Mouse (Mus musculus) gastrocnemius, adult 2 months (tissue): Measurements from ENCODE around the gene Tekt3. TPM values are rescaled to one million over a fixed set of nuclear protein-coding genes. Genes with fewer than 3 reads are reported as not detected.
A peak's percentile ranks its signal among the peaks of the same experiment; 100 is the strongest.

Experiments used
- DNase-seq: peaks from one replicate; pipeline ENCODE4 v3.0.0; 2022
- H3K27ac ChIP-seq: fragments of 200-600 bp; 2 replicates; pipeline ENCODE4 v1.8.1; 2022; ENCODE audit warnings: mild to moderate bottlenecking
- H3K4me3 ChIP-seq: fragments of 200-600 bp; 2 replicates; pipeline ENCODE4 v1.8.1; 2022; ENCODE audit warnings: mild to moderate bottlenecking, moderate library complexity
- CTCF ChIP-seq: fragments of 200-600 bp; IDR thresholded peaks from 2 replicates; pipeline ENCODE4 v1.8.1; 2022; ENCODE audit warnings: antibody characterized with exemption, mild to moderate bottlenecking, moderate library complexity
- intact Hi-C: fragments of 180-260 bp; cut with DNase I; formaldehyde crosslinking; loops from one replicate; pipeline ENCODE4 v1.15.1; 2025
- long read RNA-seq, 2 experiments: library from polyadenylated mRNA; stranded (forward); transcript quantifications; one replicate each; pipeline ENCODE4 v2.0.0; 2021
- total RNA-seq, 2 experiments: library from RNA; stranded (reverse); gene quantifications; 2 replicates each; pipeline ENCODE4 v1.2.3; 2021

The Tekt3 gene
- total RNA-seq, result not detected
- long read RNA-seq, experiment 1, result 0 reads
- long read RNA-seq, experiment 2, result 0 reads

DNA sequence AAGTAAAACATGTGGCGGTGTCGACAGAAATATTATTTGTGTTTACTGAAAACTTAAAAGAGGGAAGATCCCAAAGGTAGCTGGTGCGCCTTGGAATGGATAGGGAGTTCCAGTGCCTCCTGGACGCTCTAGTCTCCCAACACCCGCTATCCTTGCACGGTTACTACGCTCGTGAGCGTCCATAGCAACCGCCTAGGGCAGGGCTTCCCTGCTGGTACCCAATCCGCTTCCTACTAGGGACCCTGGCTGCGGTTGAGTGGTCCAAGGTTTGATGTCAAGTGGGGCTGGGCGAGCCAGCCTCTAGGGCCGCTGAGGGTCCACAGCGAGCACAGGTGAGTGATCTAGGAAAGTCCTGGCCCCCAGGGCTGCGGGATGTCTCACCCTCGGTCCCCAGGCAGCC lies at the start of gene Tekt3:
Tekt3 (plus strand) TSS at position 209 of the 400 bp plus-strand sequence.
- Histone ChIP-seq H3K27ac (no peak within 1 kb of the TSS), H3K4me3 (no peak within 1 kb of the TSS)
- intact Hi-C loops, result no loop called here
- DNase-seq, result no peak
- no peak for TF ChIP-seq CTCF

DNA sequence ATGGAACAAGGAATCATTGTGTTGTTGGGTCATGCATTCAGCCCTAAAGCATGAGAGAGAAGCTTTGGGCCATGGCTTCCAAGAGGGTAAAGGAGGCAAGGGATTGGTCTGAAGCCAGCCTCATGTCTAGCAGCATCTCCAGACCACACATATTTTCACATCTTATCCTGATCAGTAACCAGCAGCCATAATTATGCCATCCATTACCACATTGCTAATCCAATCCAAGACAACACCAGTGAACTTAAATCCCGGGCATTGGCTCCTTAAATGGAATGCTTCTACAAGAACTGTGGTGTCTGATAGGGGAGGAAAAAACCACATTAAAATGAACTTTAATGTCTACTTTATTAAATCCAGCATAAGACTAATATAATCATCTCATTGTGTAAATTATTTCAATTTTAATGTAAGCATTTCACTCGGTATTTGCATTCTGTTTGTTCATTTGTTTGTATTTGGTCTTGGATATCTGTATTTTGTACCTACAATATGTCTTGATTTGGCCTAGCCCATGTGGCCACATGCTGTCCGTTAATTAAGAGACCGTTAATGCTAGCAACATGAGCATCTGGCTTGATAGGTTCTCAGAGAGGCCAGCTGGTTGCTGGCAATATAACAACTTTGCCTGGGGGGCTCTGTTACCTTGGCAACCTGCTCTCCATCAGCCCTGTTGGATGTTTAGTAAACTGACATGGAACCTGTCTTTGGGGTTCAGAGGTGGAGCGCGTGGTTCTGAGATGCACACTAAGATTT lies 43.9 kb upstream of the Tekt3 start:
- H3K27ac ChIP-seq, result no peak overlapping the region
- no peak for TF ChIP-seq CTCF
- no peak for DNase-seq
- H3K4me3 ChIP-seq, result no peak overlapping the region
- intact Hi-C loops, result no loop called here

DNA sequence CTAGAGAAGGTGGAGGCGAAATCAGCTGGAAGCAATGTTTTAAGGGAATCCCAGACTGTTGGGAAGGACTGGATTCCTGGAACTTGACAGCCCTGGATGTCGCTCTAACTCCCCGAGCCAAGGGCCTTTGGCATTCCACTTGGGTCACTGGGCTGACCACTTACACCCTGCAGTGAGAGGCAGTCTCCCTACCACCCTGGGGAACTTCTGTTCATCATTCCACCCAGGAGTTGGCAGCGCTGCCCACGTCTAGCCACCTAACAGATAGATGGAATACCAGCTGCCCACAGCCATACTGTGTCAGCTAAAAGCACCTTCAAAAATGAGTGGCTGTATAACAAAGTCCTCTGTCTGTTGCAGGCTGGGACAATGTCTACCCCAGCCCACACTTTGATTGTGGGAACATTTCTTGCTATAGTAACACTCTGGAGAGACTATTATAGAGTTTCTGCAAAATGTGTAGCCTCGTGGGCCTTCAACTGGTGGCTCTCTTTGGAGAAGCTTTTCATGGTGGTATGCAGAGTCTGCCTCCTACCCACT lies 43.3 kb upstream of the Tekt3 start:
- peak; percentile 44 for DNase-seq
- no peak overlapping the region for H3K4me3 ChIP-seq
- intact Hi-C loops, result no loop called here
- TF ChIP-seq CTCF, result no peak
- H3K27ac ChIP-seq, result no peak overlapping the region

DNA sequence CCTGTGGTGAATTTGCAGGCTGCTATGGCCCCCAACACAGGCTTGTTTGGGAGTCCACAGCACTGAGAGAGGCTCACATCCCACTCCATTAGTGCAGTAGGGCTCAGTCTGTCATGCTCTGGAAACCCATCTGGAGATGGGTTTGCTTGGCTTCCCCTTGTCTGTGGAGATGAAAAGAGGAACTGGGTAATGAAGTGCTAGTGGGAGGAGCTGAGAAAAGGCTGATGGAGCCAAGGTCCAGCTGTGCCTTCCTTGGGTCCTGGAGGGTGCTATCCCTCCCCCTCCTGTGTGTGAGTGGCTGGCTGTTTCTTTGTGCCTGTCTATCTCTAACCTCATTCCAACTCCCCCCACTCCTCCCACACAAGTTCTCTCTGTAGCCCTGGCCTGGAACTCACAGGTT lies 40.8 kb upstream of the Tekt3 start:
- no peak for DNase-seq
- Histone ChIP-seq H3K27ac (peak overlapping the region; percentile 56), H3K4me3 (no peak overlapping the region)
- no peak for TF ChIP-seq CTCF
- intact Hi-C loops, result no loop called here

DNA sequence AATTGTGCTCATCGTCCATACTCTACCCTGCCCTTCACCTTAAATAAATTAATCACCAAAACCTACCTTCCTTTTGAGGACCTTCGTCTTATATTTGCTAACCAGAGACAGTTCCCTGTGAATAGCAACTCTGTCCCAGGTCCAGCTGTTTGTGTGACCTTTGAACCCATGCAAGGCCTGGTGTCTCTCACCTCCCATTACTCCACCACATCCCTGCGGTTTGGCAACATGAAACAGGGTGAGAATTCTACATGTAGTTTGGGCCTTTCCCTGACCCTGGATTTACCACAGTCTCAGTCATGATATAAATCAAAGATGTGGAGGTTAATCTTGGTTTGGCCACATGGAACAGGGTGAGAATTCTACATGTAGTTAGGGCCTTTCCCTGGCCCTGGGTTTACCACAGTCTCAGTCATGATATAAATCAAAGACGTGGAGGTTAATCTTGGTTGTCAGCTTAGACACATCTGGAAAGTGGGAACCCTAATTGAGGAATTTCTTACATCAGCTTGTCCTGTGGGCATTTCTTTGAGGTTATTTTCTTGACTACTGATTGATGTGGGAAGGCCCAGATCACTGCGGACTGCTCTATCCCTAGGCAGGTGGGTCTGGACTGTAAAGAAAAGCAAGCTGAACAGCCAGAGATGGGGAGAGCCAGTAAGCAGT lies 40.2 kb upstream of the Tekt3 start:
- DNase-seq, result no peak
- H3K27ac ChIP-seq, result peak overlapping the region; percentile 28
- intact Hi-C loops, result no loop called here
- no peak overlapping the region for H3K4me3 ChIP-seq
- no peak for TF ChIP-seq CTCF

DNA sequence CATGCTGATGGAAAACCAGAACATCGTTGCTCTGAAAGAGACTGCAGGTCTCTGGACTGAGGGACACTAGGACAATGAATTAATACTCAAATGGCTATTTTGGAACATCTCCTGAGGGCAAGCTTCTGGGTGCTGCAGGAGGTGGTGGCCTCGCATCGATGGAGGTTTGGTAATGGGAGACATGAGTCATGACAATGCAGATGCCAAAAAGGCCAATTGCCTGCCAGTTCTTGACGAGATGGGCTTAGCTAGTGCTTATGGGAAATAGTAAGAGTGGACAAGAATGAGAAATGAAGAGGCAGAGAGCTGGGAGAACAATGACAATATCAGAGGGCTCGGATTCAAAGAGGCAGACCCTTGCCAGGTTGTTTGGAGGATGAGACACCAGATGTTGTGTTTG lies 38.0 kb upstream of the Tekt3 start:
- Histone ChIP-seq H3K4me3 (no peak overlapping the region), H3K27ac (peak overlapping the region; percentile 39)

DNA sequence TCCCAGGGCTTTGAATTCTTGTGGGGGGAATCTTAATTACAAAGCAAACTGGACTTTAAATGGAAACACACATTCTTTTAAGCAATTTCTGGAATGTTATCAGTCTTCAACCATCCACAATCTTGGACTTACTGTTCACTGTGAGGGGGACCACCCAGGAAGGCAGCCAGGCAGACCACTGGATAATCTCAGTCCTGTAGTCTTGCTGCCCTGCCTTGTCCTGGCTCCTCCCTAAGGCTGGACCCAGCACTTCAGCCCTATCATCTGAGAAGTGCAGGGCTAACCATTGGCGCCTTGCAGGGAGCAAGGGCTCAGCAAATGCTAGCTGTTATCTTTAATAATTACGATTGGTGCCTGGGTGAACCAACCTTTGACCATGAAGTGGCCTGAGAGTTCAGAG lies 37.3 kb upstream of the Tekt3 start:
- peak overlapping the region; percentile 39 for H3K27ac ChIP-seq
- no peak for TF ChIP-seq CTCF
- no peak for DNase-seq
- intact Hi-C loops, result no loop called here
- H3K4me3 ChIP-seq, result no peak overlapping the region

More for the DNA sequence above, 38.0 kb upstream of the Tekt3 start:
- DNase-seq, result peak; percentile 61
- TF ChIP-seq CTCF, result no peak
- intact Hi-C loops, result no loop called here

DNA sequence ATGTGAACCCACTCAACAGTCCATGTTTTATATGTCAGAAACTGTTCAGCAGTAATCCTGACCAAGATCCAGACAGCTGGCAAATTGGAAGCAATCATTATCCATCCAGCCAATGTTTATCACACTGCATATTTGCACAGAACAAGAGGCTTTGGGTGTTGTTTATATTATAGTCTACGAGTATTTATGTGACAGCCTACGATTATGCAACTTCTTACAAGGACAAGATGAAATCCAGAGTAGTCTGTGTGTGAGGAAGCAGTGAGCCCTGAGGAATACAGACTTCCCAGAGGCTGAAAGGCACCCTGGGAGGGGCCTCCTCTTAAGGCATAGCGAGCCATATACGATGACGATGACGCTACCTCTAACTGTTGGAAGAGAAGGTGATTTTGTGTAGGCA lies 36.0 kb upstream of the Tekt3 start:
- H3K27ac ChIP-seq, result 0 out of 2 replicates have a peak overlapping the region, but pooled peaks have one; percentile 80

DNA sequence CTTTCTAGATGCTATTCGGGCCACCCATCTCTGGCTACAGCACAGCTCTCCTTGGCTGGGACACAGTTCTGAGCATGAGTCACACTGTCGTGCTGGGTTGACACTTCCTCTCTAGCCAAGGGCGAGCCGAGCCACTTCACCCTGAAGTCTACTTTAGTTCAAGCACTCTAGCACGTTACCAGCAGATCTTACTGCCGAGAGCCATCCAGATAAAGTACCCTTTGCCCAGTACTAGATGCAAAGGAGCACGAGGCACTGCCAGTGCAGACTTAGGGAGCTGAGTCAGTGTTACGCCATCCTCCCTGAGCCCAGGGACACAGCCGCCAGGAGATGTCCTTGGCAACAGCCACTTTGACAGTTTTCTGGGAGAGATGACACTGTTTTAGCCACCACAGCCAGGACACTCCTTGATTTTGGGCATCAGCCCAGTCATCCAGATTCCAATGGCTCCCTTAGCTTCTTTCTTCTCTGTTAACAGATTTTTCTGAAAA lies 34.8 kb upstream of the Tekt3 start:
- DNase-seq, result peak; percentile 91
- H3K4me3 ChIP-seq, result peak overlapping the region; percentile 40
- TF ChIP-seq CTCF, result no peak
- intact Hi-C loops, result loop anchor here (5.0 kb wide), 1 partner anchor 106 kb away; no protein-coding TSS in a partner anchor
- peak overlapping the region; percentile 80 for H3K27ac ChIP-seq

More for the DNA sequence above, 36.0 kb upstream of the Tekt3 start:
- no peak for TF ChIP-seq CTCF
- no peak for DNase-seq
- no peak overlapping the region for H3K4me3 ChIP-seq
- intact Hi-C loops, result loop anchor here (5.0 kb wide), 1 partner anchor 107 kb away; no protein-coding TSS in a partner anchor

DNA sequence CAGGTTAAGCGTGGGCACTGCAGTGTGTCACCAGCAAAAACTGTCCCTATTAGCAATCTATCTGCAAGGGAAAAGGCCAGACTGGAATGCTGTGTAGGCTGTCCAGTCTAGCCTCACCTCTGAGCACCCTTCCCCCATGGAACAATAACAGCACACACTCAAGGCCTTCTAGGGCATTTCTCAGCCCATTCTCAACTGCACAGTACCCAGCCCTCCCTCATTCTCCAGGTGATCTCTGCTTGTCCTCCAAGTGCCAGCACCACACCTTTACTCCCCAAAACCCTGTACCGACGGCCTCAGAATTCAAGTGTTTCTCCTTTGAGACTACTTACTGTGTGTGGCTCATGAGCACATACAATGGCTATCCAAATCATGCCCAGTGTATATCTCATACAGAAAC lies 33.3 kb upstream of the Tekt3 start:
- no peak for TF ChIP-seq CTCF
- intact Hi-C loops, result loop anchor here (5.0 kb wide), 1 partner anchor 104 kb away; no protein-coding TSS in a partner anchor
- no peak overlapping the region for H3K4me3 ChIP-seq
- DNase-seq, result no peak
- peak overlapping the region; percentile 80 for H3K27ac ChIP-seq

DNA sequence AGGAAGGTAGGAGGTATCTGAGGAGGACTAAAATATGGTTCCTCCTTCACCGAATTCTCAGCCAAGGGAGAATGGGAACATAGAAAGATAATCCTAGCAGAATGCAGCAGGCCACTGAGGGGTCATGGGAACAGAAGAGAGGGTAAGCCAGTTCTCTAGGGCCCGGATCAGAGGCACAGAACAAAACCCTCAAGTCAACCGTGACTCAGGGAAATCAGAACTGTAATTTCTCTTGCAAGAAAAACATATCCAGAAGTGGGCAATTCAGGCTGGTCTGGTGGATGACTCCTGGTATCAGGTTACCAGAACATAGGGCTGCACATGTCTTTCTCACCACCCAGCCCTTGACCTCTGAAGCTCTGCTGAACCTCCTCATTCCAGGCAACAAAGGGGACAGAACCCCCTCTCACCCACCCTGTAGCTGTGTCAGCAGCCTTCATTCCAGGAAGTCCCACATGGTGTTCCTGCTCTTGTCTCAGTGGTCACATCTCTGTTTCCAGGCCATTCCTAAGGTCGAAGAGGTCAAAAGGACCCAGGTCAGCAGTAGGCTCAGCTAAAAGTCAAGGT lies 32.2 kb upstream of the Tekt3 start:
- Histone ChIP-seq H3K27ac (peak overlapping the region; percentile 77), H3K4me3 (0 out of 2 replicates have a peak overlapping the region, but pooled peaks have one; percentile 2)
- intact Hi-C loops, result loop anchor here (5.0 kb wide), 1 partner anchor 103 kb away; no protein-coding TSS in a partner anchor
- no peak for TF ChIP-seq CTCF
- DNase-seq, result no peak

DNA sequence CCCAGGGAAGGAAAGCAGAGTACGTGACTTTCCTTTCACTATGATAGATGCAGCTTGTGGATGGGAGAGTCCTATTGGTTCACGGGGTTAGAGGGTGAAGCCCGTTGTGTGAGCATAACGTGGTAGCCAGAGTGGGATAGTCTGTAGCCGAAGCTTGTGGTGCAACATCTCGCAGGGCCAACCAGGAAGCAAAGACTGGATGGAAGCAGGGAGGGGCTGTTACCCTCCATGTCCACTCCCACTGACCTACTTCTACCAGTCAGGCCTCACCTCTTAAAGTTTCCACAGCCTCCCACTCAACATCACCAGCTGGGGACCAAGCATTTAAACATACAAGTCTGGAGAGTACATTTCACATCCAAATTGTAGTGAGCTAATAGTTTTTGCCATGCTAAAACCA lies 31.7 kb upstream of the Tekt3 start:
- TF ChIP-seq CTCF, result no peak
- intact Hi-C loops, result loop anchor here (5.0 kb wide), 1 partner anchor 103 kb away; no protein-coding TSS in a partner anchor
- peak overlapping the region; percentile 77 for H3K27ac ChIP-seq
- 0 out of 2 replicates have a peak overlapping the region, but pooled peaks have one; percentile 2 for H3K4me3 ChIP-seq
- DNase-seq, result peak; percentile 52
